Mouse (Mus musculus): ENCODE measurements around the gene Zbtb20. TPM values are rescaled to one million over a fixed set of nuclear protein-coding genes. Genes with fewer than 3 reads are reported as not detected.

Zbtb20 gene
- total RNA-seq (2021) = 100 to 1,000 TPM; 317 to 369 TPM
- long read RNA-seq, experiment 1, partial matches to known transcripts = 21 of 77 reads
- long read RNA-seq, experiment 1, other reads (novel, unspliced or antisense) = 55 of 77 reads
- long read RNA-seq, experiment 2, partial matches to known transcripts = 28 of 163 reads
- long read RNA-seq, experiment 2, other reads (novel, unspliced or antisense) = 133 of 163 reads

GRCm38 (mm10) chr16:42875852-42875980 is at the start of gene Zbtb20:
Gene Zbtb20 (plus strand): TSS chr16:42875881.
- no peak for DNase-seq (ENCODE audit: low spot score in 2 of 2)

- DNase-seq (ENCODE audit: low spot score in 2 of 2) = peak in 1 of 2 experiments; percentile 41
Observed at GRCm38 (mm10) chr16:42835940-42836339, 39.7 kb upstream of the Zbtb20 start.

GRCm38 (mm10) chr16:42836404-42837120 is 39.1 kb upstream of the Zbtb20 start:
- no peak for DNase-seq (ENCODE audit: low spot score in 2 of 2)

DNA sequence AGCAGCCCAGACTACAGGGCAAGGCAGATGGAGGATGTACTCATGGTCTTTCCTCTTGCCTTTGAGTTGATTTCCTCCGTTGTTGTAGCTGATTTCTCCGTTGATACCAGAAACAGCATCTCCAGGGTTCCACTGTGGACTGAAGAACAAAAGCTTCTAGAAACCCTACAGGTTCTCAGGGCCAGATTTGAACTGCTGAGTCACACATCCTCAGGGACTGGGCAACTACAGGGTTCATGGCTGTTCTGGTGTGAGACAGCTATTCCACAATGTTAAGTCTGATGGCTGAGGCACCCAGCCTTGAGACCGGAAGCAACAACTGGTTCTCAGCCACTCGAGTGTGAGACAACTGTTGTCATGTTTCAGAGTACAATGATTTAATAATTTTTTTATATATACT is 37.5 kb upstream of the Zbtb20 start:
- no peak for DNase-seq (ENCODE audit: low spot score in 2 of 2)

- no peak for DNase-seq (ENCODE audit: low spot score in 2 of 2)
Observed at GRCm38 (mm10) chr16:42857564-42858183, 18.0 kb upstream of the Zbtb20 start.

- no peak for DNase-seq (ENCODE audit: low spot score in 2 of 2)
Observed at GRCm38 (mm10) chr16:42859251-42859650, 16.4 kb upstream of the Zbtb20 start.

DNA sequence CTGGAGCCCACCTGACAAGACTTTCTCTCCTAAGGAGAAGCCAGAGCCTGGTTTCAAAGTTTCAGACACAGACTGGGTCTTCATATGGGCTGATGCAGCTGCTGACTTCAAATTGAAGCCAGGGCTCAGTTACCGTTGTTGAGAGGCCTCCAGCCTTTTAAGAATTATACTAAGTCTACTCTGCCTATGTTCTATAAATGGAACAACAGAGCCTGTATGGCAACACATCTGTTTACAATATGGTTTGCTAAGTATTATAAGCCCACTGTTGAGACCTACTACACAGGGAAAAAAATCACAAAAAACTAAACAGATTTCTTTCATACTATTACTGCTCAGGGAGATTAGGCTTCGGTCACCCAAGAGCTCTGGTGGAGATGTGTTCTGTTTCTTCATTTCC is 12.4 kb upstream of the Zbtb20 start:
- DNase-seq (ENCODE audit: low spot score in 2 of 2) = no peak

GRCm38 (mm10) chr16:42866061-42866460 is 9.6 kb upstream of the Zbtb20 start:
- DNase-seq (ENCODE audit: low spot score in 2 of 2) = no peak

- no peak for DNase-seq (ENCODE audit: low spot score in 2 of 2)
Observed at GRCm38 (mm10) chr16:42872101-42872500, 3.6 kb upstream of the Zbtb20 start.

DNA sequence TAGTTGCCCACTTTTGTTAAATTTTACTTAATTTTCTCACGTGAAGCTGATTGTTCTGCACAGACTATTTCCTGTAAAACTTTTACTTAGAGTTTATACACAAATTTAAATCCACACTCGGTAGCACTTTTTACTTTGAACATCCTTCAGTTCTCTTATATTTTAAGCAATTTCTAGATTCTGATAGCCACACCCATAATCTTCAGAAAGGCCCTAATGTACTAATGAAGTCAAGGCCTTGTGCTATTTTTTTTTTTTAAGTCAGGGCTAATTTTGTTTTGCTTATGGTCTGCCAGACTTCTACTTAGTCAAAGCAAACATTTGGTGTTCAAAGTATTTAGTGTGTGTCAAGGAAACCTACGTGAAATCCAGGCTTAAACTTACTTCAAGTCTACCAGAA is 1.7 kb upstream of the Zbtb20 start:
- DNase-seq (ENCODE audit: low spot score in 2 of 2) = no peak

DNA sequence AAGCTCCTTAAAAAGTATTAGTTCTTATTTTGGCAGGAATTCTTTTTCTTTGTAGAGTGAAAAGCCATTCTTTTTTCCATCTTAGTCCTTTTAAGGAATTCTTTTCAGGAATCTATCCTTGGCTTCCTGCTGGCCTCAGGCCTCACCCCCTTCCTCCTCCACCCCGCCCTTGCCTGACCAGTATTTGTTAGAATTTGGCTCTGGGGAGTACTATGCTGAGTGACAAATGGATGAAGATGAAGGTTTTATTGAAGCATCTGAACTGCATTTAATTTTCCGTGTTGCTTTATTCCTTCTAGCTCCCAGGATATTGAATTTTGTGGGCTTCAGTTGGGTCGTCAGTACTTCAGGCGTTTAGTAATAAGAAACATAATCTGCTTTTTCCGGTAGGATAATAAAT is 1.2 kb upstream of the Zbtb20 start:
- no peak for DNase-seq (ENCODE audit: low spot score in 2 of 2)

GRCm38 (mm10) chr16:42874910-42875851 is 500 bp upstream of the Zbtb20 start:
- DNase-seq (ENCODE audit: low spot score in 2 of 2) = peak; percentile 99 to 100

GRCm38 (mm10) chr16:42876021-42877000 is 630 bp downstream of the Zbtb20 start:
- peak; percentile 65 for DNase-seq (ENCODE audit: low spot score in 2 of 2)

DNA sequence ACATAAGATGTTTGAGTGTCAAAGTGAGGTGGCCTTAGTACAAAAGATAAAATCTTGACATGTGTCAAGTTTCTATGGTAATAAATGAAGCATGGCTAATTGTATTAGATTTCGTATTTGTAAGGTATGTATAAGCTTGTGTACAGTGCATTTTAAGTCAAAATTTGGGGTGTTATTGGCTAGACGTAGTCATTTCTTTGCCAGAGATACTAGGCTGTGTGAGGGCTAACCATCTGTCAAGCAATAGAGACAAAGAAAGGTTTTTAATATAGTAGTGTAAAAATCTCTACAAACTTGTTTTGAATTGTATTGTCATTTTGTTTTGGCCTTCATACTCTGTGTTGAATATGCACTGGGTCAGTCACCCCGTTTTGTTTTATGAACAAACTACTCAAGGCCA is 4.4 kb downstream of the Zbtb20 start:
- DNase-seq (ENCODE audit: low spot score in 2 of 2) = peak in 1 of 2 experiments; percentile 57

- DNase-seq (ENCODE audit: low spot score in 2 of 2) = no peak
Observed at GRCm38 (mm10) chr16:42885538-42885937, 9.9 kb downstream of the Zbtb20 start.

DNA sequence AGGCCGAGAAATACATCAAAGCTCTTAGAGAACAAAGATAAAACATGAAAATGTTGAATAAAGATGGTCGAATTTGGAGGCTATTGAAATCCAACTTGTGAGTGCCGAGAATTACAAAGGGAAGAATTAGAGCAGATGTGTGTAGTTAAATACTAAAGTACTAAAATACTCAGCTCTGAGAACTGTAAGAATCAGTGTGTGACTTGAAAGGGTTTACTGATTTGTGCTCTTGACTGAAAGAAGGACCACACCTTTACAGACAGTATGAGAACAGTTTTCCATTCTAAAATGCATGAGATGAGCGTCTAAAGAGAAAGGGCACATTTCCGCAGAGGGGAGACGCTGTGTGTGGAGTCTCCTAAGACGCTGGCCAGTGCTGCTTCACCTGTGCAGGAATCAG is 10.3 kb downstream of the Zbtb20 start:
- DNase-seq (ENCODE audit: low spot score in 2 of 2) = no peak

- peak in 1 of 2 experiments; percentile 53 for DNase-seq (ENCODE audit: low spot score in 2 of 2)
Observed at GRCm38 (mm10) chr16:42897125-42897693, 21.5 kb downstream of the Zbtb20 start.

DNA sequence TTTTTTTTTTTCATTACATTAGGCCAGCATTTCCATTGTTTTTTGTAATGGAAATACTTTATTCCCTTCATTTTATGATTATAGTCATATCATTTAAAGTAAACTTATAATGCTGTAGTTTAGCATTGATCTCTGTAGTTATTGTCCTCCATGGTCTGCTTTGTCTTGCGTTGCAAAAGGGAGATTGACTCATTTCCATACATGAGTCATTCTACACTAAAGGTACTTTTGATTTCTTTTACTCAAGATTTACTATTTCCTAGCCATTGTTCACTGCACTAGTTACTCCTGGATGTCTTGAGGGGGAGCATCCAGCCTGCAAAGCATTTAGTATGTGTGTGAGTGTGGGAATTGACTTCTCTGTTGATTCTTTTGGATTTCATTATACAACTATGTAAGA is 24.6 kb downstream of the Zbtb20 start:
- no peak for DNase-seq (ENCODE audit: low spot score in 2 of 2)

- DNase-seq (ENCODE audit: low spot score in 2 of 2) = peak in 1 of 2 experiments; percentile 58
Observed at GRCm38 (mm10) chr16:42907283-42907701, 31.6 kb downstream of the Zbtb20 start.

DNA sequence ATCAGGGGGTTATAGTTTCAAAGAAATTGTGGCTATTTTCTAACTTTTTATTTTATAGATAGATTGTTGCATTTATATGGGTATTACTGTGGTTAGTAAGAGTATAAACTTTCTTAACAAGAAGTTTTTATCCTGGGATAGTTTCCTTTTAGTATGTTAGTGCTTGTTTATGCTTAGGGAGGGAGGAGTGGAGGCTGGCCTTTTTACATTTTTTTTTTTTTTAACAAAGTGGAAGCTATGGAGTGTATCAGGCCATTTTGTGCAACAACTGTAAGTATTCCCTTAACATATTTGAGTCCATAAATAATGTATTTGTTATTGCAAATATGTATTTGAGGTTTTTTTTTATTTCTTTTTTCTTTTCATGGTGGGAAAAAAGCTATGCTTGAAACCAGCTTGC is 32.7 kb downstream of the Zbtb20 start:
- DNase-seq (ENCODE audit: low spot score in 2 of 2) = no peak
